Mouse (Mus musculus): ENCODE results near the gene Plekhn1.
A peak's percentile ranks its signal among the peaks of the same experiment; 100 is the strongest.

Plekhn1 gene

GRCm38 (mm10) chr4:156215649-156216048 is 19.0 kb downstream of the Plekhn1 start, which contains the start of gene Perm1:
Gene Perm1, plus strand, starts transcription at chr4:156215868.
- no peak for DNase-seq (ENCODE audit: extremely low read depth, insufficient read length, low spot score)

DNA sequence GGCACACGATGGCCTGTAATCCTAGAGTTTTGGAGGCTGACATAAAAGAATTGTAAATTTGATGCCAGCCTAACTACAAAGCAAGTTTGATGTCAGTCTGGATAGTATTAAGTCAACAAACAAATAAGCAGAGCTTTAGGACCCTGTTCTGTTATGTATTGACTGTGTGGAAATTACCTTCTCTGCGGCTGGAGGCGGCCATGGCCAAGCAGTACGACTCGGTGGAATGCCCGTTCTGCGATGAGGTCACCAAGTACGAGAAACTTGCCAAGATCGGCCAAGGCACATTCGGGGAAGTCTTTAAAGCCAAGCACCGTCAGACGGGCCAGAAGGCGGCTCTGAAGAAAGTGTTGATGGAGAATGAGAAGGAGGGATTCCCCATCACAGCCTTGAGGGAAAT is 21.5 kb downstream of the Plekhn1 start:
- no peak for DNase-seq (ENCODE audit: extremely low read depth, insufficient read length, low spot score)

DNA sequence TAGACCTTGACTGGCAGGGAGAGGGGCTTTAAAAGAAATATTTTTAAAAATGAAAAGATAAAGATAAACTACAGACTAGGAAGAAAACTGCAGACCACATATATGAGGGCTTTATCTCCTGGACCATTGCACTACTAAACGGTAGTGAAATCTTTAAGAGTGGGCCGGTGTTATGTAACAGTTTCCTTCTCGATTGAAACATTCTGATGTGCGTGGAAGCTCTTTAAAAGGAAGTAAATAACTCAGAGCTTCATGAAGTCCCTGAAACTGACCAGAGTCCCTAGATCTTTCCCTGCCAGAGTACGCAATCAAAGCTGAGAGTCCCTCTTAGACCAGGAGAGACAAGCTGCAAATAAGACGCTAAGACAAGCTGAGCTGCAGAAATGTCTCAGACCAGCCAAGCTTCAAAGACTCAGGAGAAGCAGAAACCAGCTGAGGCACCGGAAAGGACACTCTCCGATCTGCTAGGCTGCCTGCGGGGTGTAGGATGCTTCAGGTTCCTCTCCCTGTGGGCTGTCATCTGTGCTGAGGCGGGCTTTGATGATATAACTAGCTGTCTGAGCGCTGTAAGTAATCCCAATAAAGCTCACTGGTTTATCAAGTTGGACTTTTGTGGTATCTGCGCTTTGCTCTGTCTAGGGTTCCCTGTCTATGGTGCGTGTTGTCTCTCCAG is 24.6 kb downstream of the Plekhn1 start:
- DNase-seq (ENCODE audit: extremely low read depth, insufficient read length, low spot score): no peak

DNA sequence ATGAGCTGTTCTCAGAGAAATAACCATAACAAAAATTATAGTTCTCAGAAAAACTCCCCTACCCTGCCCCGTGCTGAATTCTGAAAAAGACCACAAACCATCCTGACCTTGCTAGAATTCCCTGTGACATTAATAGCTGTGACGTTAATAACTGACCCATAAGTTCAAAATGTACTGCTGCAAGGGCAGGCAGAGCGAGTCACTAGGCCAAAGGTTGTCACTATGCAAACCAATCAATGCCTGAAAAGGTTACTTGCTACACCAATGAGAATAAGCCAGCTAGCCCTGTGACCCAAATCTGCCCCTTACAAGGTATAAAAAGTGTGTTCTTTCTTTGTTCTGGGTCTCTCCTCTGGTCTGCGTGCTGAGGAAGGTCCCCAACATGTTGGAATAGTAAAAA is 25.8 kb downstream of the Plekhn1 start:
- no peak for DNase-seq (ENCODE audit: extremely low read depth, insufficient read length, low spot score)

GRCm38 (mm10) chr4:156203413-156204131 is 31.1 kb downstream of the Plekhn1 start:
- peak; percentile 83 for DNase-seq (ENCODE audit: extremely low read depth, insufficient read length, low spot score)

GRCm38 (mm10) chr4:156203001-156203412 is 31.6 kb downstream of the Plekhn1 start, which contains the start of gene AW011738:
Gene AW011738, plus strand, starts transcription at chr4:156203304.
- DNase-seq (ENCODE audit: extremely low read depth, insufficient read length, low spot score): peak; percentile 84

GRCm38 (mm10) chr4:156202462-156202893 is 32.2 kb downstream of the Plekhn1 start:
- no peak for DNase-seq (ENCODE audit: extremely low read depth, insufficient read length, low spot score)

DNA sequence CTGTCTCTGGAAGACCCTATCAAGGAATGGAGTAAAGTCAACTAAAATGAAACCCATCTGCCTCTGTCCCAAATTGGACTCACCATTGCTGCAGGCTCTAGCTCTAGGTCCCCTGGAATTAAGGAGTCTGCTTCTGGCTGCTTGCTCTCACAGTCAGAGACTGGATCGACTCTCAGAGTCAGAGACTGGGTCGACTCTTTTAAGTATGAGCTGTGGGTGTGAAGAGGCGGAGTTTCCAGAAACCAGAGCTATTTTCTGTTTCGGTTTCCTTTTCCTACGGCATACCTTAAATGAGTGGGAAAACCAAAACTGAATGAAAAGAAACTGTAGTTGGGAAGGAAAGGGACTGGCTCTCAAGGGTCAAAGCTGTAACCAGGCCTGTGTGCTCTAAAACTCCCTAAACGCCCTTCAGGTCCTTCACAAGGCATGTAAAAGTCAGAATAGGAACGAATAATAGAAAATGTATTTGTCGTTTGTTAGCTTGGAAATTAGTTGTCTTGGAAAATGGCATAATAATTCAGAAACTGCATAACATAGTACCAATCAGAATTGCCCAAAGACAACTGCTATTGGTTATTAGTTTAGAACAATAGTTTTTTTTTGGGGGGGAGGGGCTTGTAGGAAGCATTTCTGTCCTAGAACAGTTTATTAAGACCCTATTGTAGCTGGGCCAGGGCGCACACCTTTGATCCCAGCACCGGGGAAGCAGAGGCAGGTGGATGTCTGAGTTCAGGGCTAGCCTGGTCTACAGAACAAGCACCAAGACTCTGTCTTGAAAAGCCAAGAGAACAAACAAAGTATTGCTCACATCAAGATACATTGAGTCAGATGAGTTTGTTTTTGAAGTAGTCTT is 33.8 kb downstream of the Plekhn1 start, which contains the start of gene Isg15:
Gene Isg15, minus strand, starts transcription at position 196 of the 853 bp plus-strand sequence.
- peak; percentile 48 for DNase-seq (ENCODE audit: extremely low read depth, insufficient read length, low spot score)

GRCm38 (mm10) chr4:156197829-156198205 is 36.8 kb downstream of the Plekhn1 start:
- peak; percentile 94 for DNase-seq (ENCODE audit: extremely low read depth, insufficient read length, low spot score)

DNA sequence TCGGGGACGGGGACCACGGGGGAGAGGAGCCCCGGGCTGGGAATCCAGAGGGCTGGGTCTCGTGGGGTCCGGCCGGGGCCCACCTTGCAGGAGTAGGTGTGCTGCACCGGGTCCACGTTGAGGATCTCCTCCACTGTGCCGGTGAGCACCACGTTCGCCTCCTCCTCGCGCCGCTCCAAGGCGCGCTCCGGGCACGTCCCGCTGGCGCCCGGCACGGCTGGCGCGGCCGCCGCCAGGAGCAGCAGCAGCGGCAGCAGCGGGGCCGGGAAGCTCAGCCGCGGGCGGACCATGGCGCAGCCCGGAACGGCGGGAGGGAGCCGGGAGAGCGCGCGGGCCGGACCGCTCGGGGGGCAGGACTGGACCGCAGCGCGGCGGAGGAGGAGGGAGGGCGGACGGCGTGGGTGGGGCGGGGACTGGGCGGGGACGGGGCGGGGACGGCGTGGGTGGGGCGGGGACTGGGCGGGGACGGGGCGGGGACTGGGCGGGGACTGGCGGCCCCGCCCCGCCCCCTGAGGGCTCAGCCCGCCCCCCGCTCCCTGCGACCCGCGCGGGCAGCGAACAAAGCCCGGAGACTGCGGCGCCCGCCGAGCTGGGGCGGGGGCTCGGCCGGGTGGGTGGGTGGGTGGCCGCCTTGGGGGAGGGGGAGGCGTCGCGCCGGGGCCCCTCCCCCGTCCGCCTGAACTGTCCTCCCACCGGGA is 37.4 kb downstream of the Plekhn1 start, which contains the start of gene Agrn:
Gene Agrn, minus strand, starts transcription at position 358 of the 698 bp plus-strand sequence.
- DNase-seq (ENCODE audit: extremely low read depth, insufficient read length, low spot score): peak; percentile 42

- peak; percentile 26 for DNase-seq (ENCODE audit: extremely low read depth, insufficient read length, low spot score)
Observed at GRCm38 (mm10) chr4:156195927-156196870, 38.5 kb downstream of the Plekhn1 start.

DNA sequence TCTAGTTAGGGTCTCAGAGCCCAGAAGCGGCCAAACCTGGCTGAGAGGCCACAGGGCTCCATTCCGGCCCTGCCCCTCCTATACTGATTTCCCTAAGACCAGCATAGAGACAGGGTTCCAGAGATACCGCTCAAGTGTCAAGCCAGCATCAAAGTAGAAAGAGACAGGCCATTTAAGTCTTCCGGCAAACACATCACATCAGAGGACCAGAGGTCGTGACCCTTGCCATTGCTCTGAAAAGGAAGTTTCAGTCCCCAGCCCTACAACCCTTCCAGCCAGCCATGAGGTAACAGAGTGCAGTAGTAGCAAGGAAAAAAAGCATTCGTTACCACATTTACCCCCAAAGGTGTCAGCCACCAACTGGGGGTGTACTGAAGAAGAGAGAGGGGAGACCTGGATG is 40.3 kb downstream of the Plekhn1 start:
- no peak for DNase-seq (ENCODE audit: extremely low read depth, insufficient read length, low spot score)

DNA sequence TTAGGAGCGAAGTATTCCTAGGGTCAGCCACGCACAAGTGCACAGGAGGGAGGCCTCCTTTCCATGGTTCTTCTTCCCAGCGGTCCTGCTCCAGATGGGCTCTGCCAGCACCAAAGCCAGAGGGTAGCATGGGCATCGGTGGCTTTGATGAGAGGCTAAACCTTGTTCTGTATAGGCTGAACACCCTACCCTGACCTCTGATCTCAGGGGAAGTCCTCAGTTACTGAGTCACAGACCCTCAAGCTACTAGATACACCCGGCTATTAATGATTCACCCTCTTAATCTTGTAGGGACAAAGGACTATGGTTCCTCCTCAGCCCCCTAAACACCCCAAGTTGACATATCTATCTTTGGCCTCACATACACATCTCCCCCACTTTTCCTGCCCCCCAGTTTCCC is 40.8 kb downstream of the Plekhn1 start:
- DNase-seq (ENCODE audit: extremely low read depth, insufficient read length, low spot score): no peak

DNA sequence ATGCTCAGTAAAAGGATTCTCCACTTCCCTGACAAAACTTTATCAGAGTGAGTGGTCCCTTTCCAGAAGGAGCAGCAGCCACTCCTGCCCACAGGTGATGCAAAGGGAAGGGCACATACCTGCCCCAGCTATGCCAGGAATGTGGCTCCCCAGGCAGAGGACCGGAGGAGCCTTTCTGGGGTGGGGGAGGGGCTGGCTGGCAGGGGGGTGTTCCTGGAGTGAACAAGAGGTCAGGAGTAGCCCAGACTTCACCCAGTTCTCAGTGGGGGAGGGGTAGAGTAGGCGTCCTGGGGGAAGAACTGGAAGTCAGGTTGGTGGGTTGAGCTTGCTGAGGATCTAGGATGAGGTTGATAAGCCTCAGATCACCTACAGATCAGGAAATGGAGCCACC is 41.5 kb downstream of the Plekhn1 start:
- no peak for DNase-seq (ENCODE audit: extremely low read depth, insufficient read length, low spot score)

DNA sequence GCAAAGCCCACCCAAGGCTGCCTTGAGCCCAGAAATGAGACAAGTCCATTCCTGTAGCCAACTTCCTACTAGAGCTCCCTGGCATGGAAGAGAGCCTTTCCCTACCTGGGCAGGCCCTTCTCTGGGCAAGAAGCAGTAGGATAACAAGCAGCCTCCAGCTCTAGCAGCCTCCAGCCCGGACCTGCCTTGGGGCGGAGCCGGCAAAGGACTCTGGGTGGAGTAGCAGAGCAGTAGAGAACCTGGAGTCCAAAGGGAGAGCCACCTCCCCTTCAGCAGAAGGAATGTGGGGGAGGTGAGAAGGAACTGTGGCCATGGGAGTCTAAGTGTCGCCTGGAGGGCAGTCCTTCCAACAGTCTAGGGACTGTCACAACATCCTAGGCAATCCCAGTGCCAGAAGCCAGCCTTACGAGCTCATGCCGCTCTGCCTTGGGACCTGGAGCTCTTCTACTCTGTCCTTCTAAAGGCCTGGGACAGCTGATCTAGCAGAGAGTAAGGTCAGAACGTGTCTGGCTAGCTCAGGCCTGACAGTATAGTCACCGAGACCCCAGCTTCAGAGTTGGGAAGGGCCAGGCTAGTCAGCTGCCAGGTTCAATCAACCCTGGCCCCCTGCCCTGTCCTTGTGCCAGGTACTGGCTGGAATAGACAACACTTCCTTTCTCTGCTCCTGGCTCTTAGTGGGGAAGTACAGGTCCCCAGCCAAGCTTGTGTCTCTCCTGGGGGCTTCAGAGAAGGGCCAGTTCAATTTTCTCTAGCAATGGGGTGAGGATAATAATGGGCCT is 42.0 kb downstream of the Plekhn1 start:
- DNase-seq (ENCODE audit: extremely low read depth, insufficient read length, low spot score): no peak

DNA sequence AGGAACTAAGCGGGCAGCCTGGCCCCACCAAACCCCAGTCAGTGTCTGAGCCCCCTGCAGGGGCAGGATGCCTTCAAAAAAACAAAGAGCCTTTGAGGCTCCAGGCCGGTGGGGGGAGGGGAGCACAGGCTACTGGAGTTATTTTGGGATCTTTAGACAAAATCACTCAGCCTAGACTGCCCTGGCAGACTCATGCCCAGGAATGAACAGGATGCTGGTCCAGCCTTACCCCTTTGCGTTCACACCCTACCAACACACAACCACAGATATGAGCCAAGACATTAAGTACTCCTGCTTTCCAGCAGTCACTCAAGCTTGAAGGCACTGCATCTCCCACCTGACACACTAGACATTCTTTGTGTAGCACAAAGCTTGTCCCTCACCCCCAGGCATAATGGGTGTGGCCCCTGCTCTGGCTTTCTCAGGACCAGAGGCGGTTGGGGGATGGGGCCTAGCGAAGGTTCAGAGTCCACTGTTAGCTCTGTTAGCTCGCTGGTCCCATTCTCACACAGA is 45.8 kb downstream of the Plekhn1 start:
- DNase-seq (ENCODE audit: extremely low read depth, insufficient read length, low spot score): no peak

- DNase-seq (ENCODE audit: extremely low read depth, insufficient read length, low spot score): no peak
Observed at GRCm38 (mm10) chr4:156188162-156188810, 46.4 kb downstream of the Plekhn1 start.
